Mouse (Mus musculus) ES-Bruce4 (cell line): ENCODE measurements around the gene Unc119.

Experiments
- CTCF ChIP-seq: IDR thresholded peaks from one replicate; pipeline ENCODE4 v1.8.1; 2011; ENCODE audit warnings: low read depth, low read length
- POLR2A ChIP-seq: IDR thresholded peaks from one replicate; pipeline ENCODE4 v1.8.1; 2011; ENCODE audit warnings: low read length; ENCODE audit not compliant: insufficient read depth

DNA sequence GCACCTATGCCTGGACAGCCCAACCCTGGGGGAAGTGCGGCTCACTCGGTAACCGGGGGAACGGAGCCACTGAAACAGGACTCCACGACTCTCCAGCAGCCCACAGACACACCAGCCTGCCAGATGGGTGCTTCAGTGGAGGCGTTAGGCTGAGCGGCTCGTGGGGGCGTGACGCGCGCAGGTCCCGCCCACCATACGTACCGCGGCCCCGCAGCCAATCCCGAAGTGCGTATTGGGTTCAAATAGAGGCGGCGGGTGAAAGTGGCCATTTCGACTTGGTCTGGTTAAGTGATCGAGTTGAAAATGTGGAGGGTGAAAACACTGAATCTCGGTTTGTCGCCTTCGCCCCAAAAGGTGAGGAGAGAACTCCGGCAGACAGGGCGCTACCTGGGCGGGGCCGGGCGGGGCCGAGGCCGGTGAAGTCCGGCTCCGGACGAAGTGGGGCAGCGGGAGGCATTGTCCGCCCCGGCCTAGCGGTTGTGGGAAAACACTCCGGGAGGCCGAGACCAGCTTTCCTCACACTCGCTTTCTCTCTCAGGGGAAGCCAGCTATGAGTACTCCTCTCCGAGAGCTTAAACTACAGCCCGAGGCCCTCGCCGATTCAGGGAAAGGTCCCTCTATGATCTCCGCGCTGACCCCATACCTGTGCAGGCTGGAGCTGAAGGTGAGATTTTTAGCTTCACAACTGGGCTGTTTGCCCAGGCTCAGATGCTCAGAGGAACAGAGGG, 41.8 kb upstream of the Unc119 start, which contains the start of gene Spag5:
- no peak for TF ChIP-seq CTCF
- peak; percentile 81 for TF ChIP-seq POLR2A
